Mouse (Mus musculus) MEL (cell line): ENCODE measurements around the gene Tmem239. TPM values are rescaled to one million over a fixed set of nuclear protein-coding genes. Genes with fewer than 3 reads are reported as not detected.

Experiments used
- DNase-seq: peaks from one replicate; pipeline ENCODE4 v3.0.0; 2011; ENCODE audit warnings: low read depth, low spot score
- H3K27ac ChIP-seq: 2 replicates; pipeline ENCODE4 v1.5.1; 2012; ENCODE audit warnings: low read depth, mild to moderate bottlenecking, control low read depth, low read length, moderate library complexity; ENCODE audit not compliant: control insufficient read depth
- H3K27me3 ChIP-seq, 2 experiments: fragments of 150-350 bp in 1 of 2; sonication (generic) in 1 of 2; 2 replicates each; pipeline ENCODE4 v1.6.1; 2012; ENCODE audit warnings: low read length in 2 of 2, mild to moderate bottlenecking in 2 of 2, improper control_type of control experiment in 1 of 2, moderate library complexity in 1 of 2; ENCODE audit not compliant: insufficient read depth in 2 of 2, control insufficient read depth in 1 of 2
- H3K36me3 ChIP-seq, 2 experiments: 2 replicates each; pipeline ENCODE4 v1.6.1; 2012 to 2014; ENCODE audit warnings: low read length in 2 of 2, improper control_type of control experiment in 1 of 2, inconsistent platforms in 1 of 2, mild to moderate bottlenecking in 1 of 2; ENCODE audit not compliant: insufficient read depth in 2 of 2, control insufficient read depth in 1 of 2
- H3K4me1 ChIP-seq, 2 experiments: fragments of 150-350 bp in 1 of 2; sonication (generic) in 1 of 2; 2 replicates each; pipeline ENCODE4 v1.6.1; 2012; ENCODE audit warnings: low read length in 2 of 2, improper control_type of control experiment in 1 of 2, mild to moderate bottlenecking in 1 of 2; ENCODE audit not compliant: insufficient read depth in 2 of 2, control insufficient read depth in 1 of 2
- H3K4me3 ChIP-seq, 2 experiments: fragments of 150-350 bp in 1 of 2; sonication (generic) in 1 of 2; 2 replicates each; pipeline ENCODE4 v1.5.1; 2012; ENCODE audit warnings: low read depth in 2 of 2, low read length in 2 of 2, mild to moderate bottlenecking in 2 of 2, moderate library complexity in 2 of 2, control low read depth in 1 of 2, improper control_type of control experiment in 1 of 2; ENCODE audit not compliant: control insufficient read depth in 1 of 2, insufficient read depth in 1 of 2
- H3K79me2 ChIP-seq: 2 replicates; pipeline ENCODE4 v1.6.1; 2012; ENCODE audit warnings: mild to moderate bottlenecking, low read length, moderate library complexity; ENCODE audit not compliant: control insufficient read depth, poor library complexity, insufficient read depth
- H3K9ac ChIP-seq: 2 replicates; pipeline ENCODE4 v1.6.1; 2012; ENCODE audit warnings: low read depth, mild to moderate bottlenecking, control low read depth, low read length, moderate library complexity; ENCODE audit not compliant: control insufficient read depth, poor library complexity, severe bottlenecking
- H3K9me3 ChIP-seq: fragments of 150-350 bp; sonication (generic); replicated peaks from 2 replicates; pipeline ENCODE4 v1.6.1; 2012; ENCODE audit warnings: mild to moderate bottlenecking, low read length, improper control_type of control experiment, moderate library complexity; ENCODE audit not compliant: insufficient read depth
- CHD1 ChIP-seq: IDR thresholded peaks from 2 replicates; pipeline ENCODE4 v1.6.1; 2012; ENCODE audit warnings: low read depth, mild to moderate bottlenecking, inconsistent platforms, low read length, improper control_type of control experiment
- CHD2 ChIP-seq: IDR thresholded peaks from 2 replicates; pipeline ENCODE4 v1.6.1; 2011; ENCODE audit warnings: low read length, improper control_type of control experiment
- CTCF ChIP-seq, 3 experiments: IDR thresholded peaks in 2 of 3; conservative IDR thresholded peaks in 1 of 3; 2 replicates each; pipeline ENCODE4 v1.5.1; 2011 to 2012; ENCODE audit warnings: low read length in 3 of 3, low read depth in 2 of 3, mild to moderate bottlenecking in 2 of 3, improper control_type of control experiment in 1 of 3, inconsistent platforms in 1 of 3, mixed read lengths in 1 of 3, moderate library complexity in 1 of 3; ENCODE audit not compliant: control insufficient read depth in 1 of 3, insufficient read depth in 1 of 3, poor library complexity in 1 of 3, severe bottlenecking in 1 of 3
- E2F4 ChIP-seq: IDR thresholded peaks from 2 replicates; pipeline ENCODE4 v1.6.1; 2011; ENCODE audit warnings: low read depth, low read length, improper control_type of control experiment, borderline replicate concordance
- ELF1 ChIP-seq: IDR thresholded peaks from 2 replicates; pipeline ENCODE4 v1.6.1; 2014; ENCODE audit warnings: low read depth, mild to moderate bottlenecking, inconsistent platforms, low read length, improper control_type of control experiment, moderate library complexity
- ETS1 ChIP-seq: IDR thresholded peaks from 2 replicates; pipeline ENCODE4 v1.6.1; 2012; ENCODE audit warnings: low read depth, mild to moderate bottlenecking, inconsistent platforms, low read length, improper control_type of control experiment, moderate library complexity
- JUND ChIP-seq: IDR thresholded peaks from 2 replicates; pipeline ENCODE4 v1.6.1; 2011; ENCODE audit warnings: low read depth, mild to moderate bottlenecking, improper control_type of control experiment, low read length
- KAT2A ChIP-seq: conservative IDR thresholded peaks from 2 replicates; pipeline ENCODE4 v1.6.1; 2012; ENCODE audit warnings: low read depth, low read length, improper control_type of control experiment, inconsistent platforms
- MAX ChIP-seq: IDR thresholded peaks from 2 replicates; pipeline ENCODE4 v1.6.1; 2011; ENCODE audit warnings: low read length, improper control_type of control experiment
- MYC ChIP-seq: IDR thresholded peaks from 2 replicates; pipeline ENCODE4 v1.6.1; 2011; ENCODE audit warnings: low read depth, mild to moderate bottlenecking, low read length, improper control_type of control experiment, moderate library complexity
- NELFE ChIP-seq: IDR thresholded peaks from 2 replicates; pipeline ENCODE4 v1.6.1; 2011; ENCODE audit warnings: low read depth, low read length, improper control_type of control experiment
- NRF1 ChIP-seq: IDR thresholded peaks from 2 replicates; pipeline ENCODE4 v1.6.1; 2014; ENCODE audit warnings: low read depth, mild to moderate bottlenecking, inconsistent platforms, low read length, improper control_type of control experiment, moderate library complexity; ENCODE audit not compliant: poor library complexity, insufficient read depth, severe bottlenecking
- POLR2AphosphoS5 ChIP-seq: IDR thresholded peaks from 2 replicates; pipeline ENCODE4 v1.6.1; 2012; ENCODE audit warnings: low read depth, borderline replicate concordance, mild to moderate bottlenecking, inconsistent platforms, low read length, moderate library complexity, mixed read lengths
- RAD21 ChIP-seq: IDR thresholded peaks from 2 replicates; pipeline ENCODE4 v1.6.1; 2011; ENCODE audit warnings: mild to moderate bottlenecking, low read depth, low read length, improper control_type of control experiment
- TAL1 ChIP-seq: IDR thresholded peaks from 2 replicates; pipeline ENCODE4 v1.6.1; 2012; ENCODE audit warnings: mild to moderate bottlenecking, inconsistent platforms, low read length, moderate library complexity, mixed read lengths
- TBP ChIP-seq: IDR thresholded peaks from 2 replicates; pipeline ENCODE4 v1.8.0; 2011; ENCODE audit warnings: low read depth, low read length, improper control_type of control experiment
- TCF12 ChIP-seq: IDR thresholded peaks from 2 replicates; pipeline ENCODE4 v1.6.1; 2014; ENCODE audit warnings: low read depth, mild to moderate bottlenecking, inconsistent platforms, low read length, improper control_type of control experiment, moderate library complexity
- UBTF ChIP-seq: IDR thresholded peaks from 2 replicates; pipeline ENCODE4 v1.6.1; 2012; ENCODE audit warnings: low read depth, mild to moderate bottlenecking, inconsistent platforms, low read length, improper control_type of control experiment, moderate library complexity, borderline replicate concordance; ENCODE audit not compliant: insufficient read depth
- ZC3H11A ChIP-seq: IDR thresholded peaks from 2 replicates; pipeline ENCODE4 v1.6.1; 2012; ENCODE audit warnings: low read depth, mild to moderate bottlenecking, inconsistent platforms, low read length, improper control_type of control experiment
- ZKSCAN1 ChIP-seq: IDR thresholded peaks from 2 replicates; pipeline ENCODE4 v1.6.1; 2012; ENCODE audit warnings: low read depth, mild to moderate bottlenecking, inconsistent platforms, low read length, improper control_type of control experiment, moderate library complexity
- ZMIZ1 ChIP-seq: IDR thresholded peaks from 2 replicates; pipeline ENCODE4 v1.6.1; 2012; ENCODE audit warnings: low read depth, mild to moderate bottlenecking, inconsistent platforms, low read length, improper control_type of control experiment, moderate library complexity
- polyA plus RNA-seq, 2 experiments: library from polyadenylated mRNA; stranded (reverse) in 1 of 2; unstranded in 1 of 2; fragments of >175 nt in 1 of 2; fragments of >200 nt in 1 of 2; gene quantifications; 2 replicates each; pipeline versions ENCODE4 v1.2.1 to v1.2.4; 2012; ENCODE audit warnings: low replicate concordance in 2 of 2, low read depth in 1 of 2; ENCODE audit not compliant: insufficient read length in 2 of 2, insufficient read depth in 1 of 2, missing spikeins in 1 of 2
- total RNA-seq: library from RNA; depleted of rRNA; stranded (reverse); fragments of 300-350 nt; gene quantifications from 2 replicates; pipeline ENCODE4 v1.2.3, GENCODE M21; 2012

The Tmem239 gene
- total and polyA plus RNA-seq, 3 experiments = 0.11 TPM; not detected in 2

- DNase-seq = no peak
- H3K27me3 ChIP-seq = no peaks in the 10 kb centered on the region
- H3K4me3 ChIP-seq = peak overlapping the region; percentile 87 to 97
- peaks cover 39% of the 10 kb centered on the region for H3K79me2 ChIP-seq
- H3K9me3 ChIP-seq = no peaks in the 10 kb centered on the region
- H3K9ac ChIP-seq = peak overlapping the region; percentile 93
- peaks cover 0 to 40% of the 10 kb centered on the region in 2 experiments; a peak in 2 of 4 replicates for H3K36me3 ChIP-seq
- peaks cover 19 to 32% of the 10 kb centered on the region in 2 experiments for H3K4me1 ChIP-seq
- H3K27ac ChIP-seq = no peak overlapping the region
- TF ChIP-seq CHD1 (no peak), RAD21 (no peak), CHD2 (no peak), ZKSCAN1 (no peak), JUND (no peak), UBTF (no peak), NRF1 (no peak), E2F4 (no peak), ETS1 (no peak), TBP (no peak), NELFE (no peak), TCF12 (no peak), POLR2AphosphoS5 (no peak), TAL1 (no peak), ZMIZ1 (no peak), MAX (no peak)
Observed at GRCm38 (mm10) chr2:130451086-130451726, 44.9 kb downstream of the Tmem239 start.

- no peak for DNase-seq
- H3K27ac ChIP-seq = no peak overlapping the region
- TF ChIP-seq JUND (no peak), KAT2A (no peak), TBP (no peak), CTCF (IDR thresholded peaks at IDR 0.05 in 2 of 3, conservative IDR thresholded peaks at IDR 0.05 in 1 of 3; ENCODE audit: control insufficient read depth in 1 of 3, insufficient read depth in 1 of 3, low read depth in 2 of 3, low read length in 3 of 3, poor library complexity in 1 of 3, severe bottlenecking in 1 of 3) (no peak), ZKSCAN1 (no peak), ELF1 (no peak), ZC3H11A (no peak), MYC (no peak), RAD21 (no peak)
- H3K79me2 ChIP-seq = peaks cover 39% of the 10 kb centered on the region
- no peak overlapping the region for H3K9ac ChIP-seq
- H3K27me3 ChIP-seq = no peaks in the 10 kb centered on the region
- peak overlapping the region in 1 of 2 experiments; percentile 97; a peak in 2 of 4 replicates for H3K4me3 ChIP-seq
- no peaks in the 10 kb centered on the region for H3K9me3 ChIP-seq
- H3K4me1 ChIP-seq = peaks cover 19 to 32% of the 10 kb centered on the region in 2 experiments
- H3K36me3 ChIP-seq = peaks cover 0 to 40% of the 10 kb centered on the region in 2 experiments; a peak in 2 of 4 replicates
Observed at GRCm38 (mm10) chr2:130451727-130452090, 45.4 kb downstream of the Tmem239 start.
